Mouse (Mus musculus): ENCODE measurements around the gene Zfp872. TPM values are rescaled to one million over a fixed set of nuclear protein-coding genes. Genes with fewer than 3 reads are reported as not detected.
"Not testable (repeated sequence)": the region's sequence is repeated elsewhere in the genome, so short reads cannot be mapped to it uniquely, and the experiment has no call there.

Zfp872 gene
- polyA plus RNA-seq, 1 experiment = not detected

- Histone ChIP-seq H3K4me1 (ENCODE audit: control insufficient read depth, insufficient read depth, low read length) (peaks cover 5% of the 10 kb centered on the region), H3K27me3 (replicated peaks; ENCODE audit: control insufficient read depth, insufficient read depth, low read length) (no peaks in the 10 kb centered on the region), H3K27ac (ENCODE audit: insufficient read depth, low read depth, low read length) (peak within 1 kb of the TSS; percentile 81), H3K4me3 (ENCODE audit: insufficient read depth, low read depth, low read length) (peak within 1 kb of the TSS; percentile 75), H3K36me3 (ENCODE audit: control insufficient read depth, insufficient read depth, low read length) (no peaks in the 10 kb centered on the region)
- WGBS = under 1% methylated on average over 35 of the region's 35 CpGs
- peak; percentile 100 for DNase-seq
- TF ChIP-seq CTCF (conservative IDR thresholded peaks at IDR 0.05; ENCODE audit: insufficient read depth, insufficient read length, low read depth, low read length) (peak; percentile 74), POLR2A (IDR thresholded peaks at IDR 0.05; ENCODE audit: low read depth, low read length) (peak; percentile 90)
Measured at GRCm38 (mm10) chr9:22225581-22226388, 37.9 kb downstream of the Zfp872 start, which contains the start of gene Zfp809. Zfp809 (plus strand) TSS chr9:22225714.

GRCm38 (mm10) chr9:22226389-22226673, 38.4 kb downstream of the Zfp872 start:
- not testable (repeated sequence) for DNase-seq; H3K27me3 ChIP-seq (replicated peaks; ENCODE audit: control insufficient read depth, insufficient read depth, low read length); H3K4me1 ChIP-seq (ENCODE audit: control insufficient read depth, insufficient read depth, low read length); H3K36me3 ChIP-seq (ENCODE audit: control insufficient read depth, insufficient read depth, low read length)
- Histone ChIP-seq H3K27ac (ENCODE audit: insufficient read depth, low read depth, low read length) (peak overlapping the region; percentile 81; the same call in 1 of the 2 replicates), H3K4me3 (ENCODE audit: insufficient read depth, low read depth, low read length) (peak overlapping the region; percentile 75)
- WGBS = 61% methylated on average over 7 of the region's 7 CpGs

GRCm38 (mm10) chr9:22226846-22227245, 39.0 kb downstream of the Zfp872 start:
- TF ChIP-seq CTCF (conservative IDR thresholded peaks at IDR 0.05; ENCODE audit: insufficient read depth, insufficient read length, low read depth, low read length) = no peak
- no peak for TF ChIP-seq POLR2A (IDR thresholded peaks at IDR 0.05; ENCODE audit: low read depth, low read length)
- 56% methylated on average over 15 of the region's 15 CpGs for WGBS
- Histone ChIP-seq H3K27me3 (replicated peaks; ENCODE audit: control insufficient read depth, insufficient read depth, low read length) (no peaks in the 10 kb centered on the region), H3K27ac (ENCODE audit: insufficient read depth, low read depth, low read length) (peak overlapping the region; percentile 70), H3K4me3 (ENCODE audit: insufficient read depth, low read depth, low read length) (peak overlapping the region; percentile 26; the same call in 1 of the 2 replicates), H3K36me3 (ENCODE audit: control insufficient read depth, insufficient read depth, low read length) (no peaks in the 10 kb centered on the region), H3K4me1 (ENCODE audit: control insufficient read depth, insufficient read depth, low read length) (peaks cover 4% of the 10 kb centered on the region)
- peak; percentile 72 for DNase-seq

- peaks cover 2% of the 10 kb centered on the region; the same call in 1 of the 2 replicates for H3K4me1 ChIP-seq (ENCODE audit: control insufficient read depth, insufficient read depth, low read length)
- no peak overlapping the region for H3K4me3 ChIP-seq (ENCODE audit: insufficient read depth, low read depth, low read length)
- H3K27me3 ChIP-seq (replicated peaks; ENCODE audit: control insufficient read depth, insufficient read depth, low read length) = no peaks in the 10 kb centered on the region
- DNase-seq = no peak
- TF ChIP-seq CTCF (conservative IDR thresholded peaks at IDR 0.05; ENCODE audit: insufficient read depth, insufficient read length, low read depth, low read length) = no peak
- TF ChIP-seq POLR2A (IDR thresholded peaks at IDR 0.05; ENCODE audit: low read depth, low read length) = no peak
- H3K27ac ChIP-seq (ENCODE audit: insufficient read depth, low read depth, low read length) = no peak overlapping the region
- no peaks in the 10 kb centered on the region for H3K36me3 ChIP-seq (ENCODE audit: control insufficient read depth, insufficient read depth, low read length)
- WGBS = 75% methylated on average over 7 of the region's 7 CpGs
Measured at GRCm38 (mm10) chr9:22229386-22230026, 41.6 kb downstream of the Zfp872 start.

- no peaks in the 10 kb centered on the region for H3K27me3 ChIP-seq (replicated peaks; ENCODE audit: control insufficient read depth, insufficient read depth, low read length)
- DNase-seq = no peak
- 89% methylated on average over 3 of the region's 3 CpGs for WGBS
- H3K4me1 ChIP-seq (ENCODE audit: control insufficient read depth, insufficient read depth, low read length) = peaks cover 2% of the 10 kb centered on the region; the same call in 1 of the 2 replicates
- no peaks in the 10 kb centered on the region for H3K36me3 ChIP-seq (ENCODE audit: control insufficient read depth, insufficient read depth, low read length)
- TF ChIP-seq CTCF (conservative IDR thresholded peaks at IDR 0.05; ENCODE audit: insufficient read depth, insufficient read length, low read depth, low read length) = no peak
- no peak for TF ChIP-seq POLR2A (IDR thresholded peaks at IDR 0.05; ENCODE audit: low read depth, low read length)
- no peak overlapping the region for H3K27ac ChIP-seq (ENCODE audit: insufficient read depth, low read depth, low read length)
- H3K4me3 ChIP-seq (ENCODE audit: insufficient read depth, low read depth, low read length) = no peak overlapping the region
Measured at GRCm38 (mm10) chr9:22230061-22230460, 42.2 kb downstream of the Zfp872 start.

GRCm38 (mm10) chr9:22230556-22230955, 42.7 kb downstream of the Zfp872 start:
- Histone ChIP-seq H3K4me1 (ENCODE audit: control insufficient read depth, insufficient read depth, low read length) (peaks cover 2% of the 10 kb centered on the region; the same call in 1 of the 2 replicates), H3K4me3 (ENCODE audit: insufficient read depth, low read depth, low read length) (no peak overlapping the region), H3K27ac (ENCODE audit: insufficient read depth, low read depth, low read length) (no peak overlapping the region), H3K27me3 (replicated peaks; ENCODE audit: control insufficient read depth, insufficient read depth, low read length) (no peaks in the 10 kb centered on the region), H3K36me3 (ENCODE audit: control insufficient read depth, insufficient read depth, low read length) (no peaks in the 10 kb centered on the region)
- DNase-seq = no peak
- TF ChIP-seq POLR2A (IDR thresholded peaks at IDR 0.05; ENCODE audit: low read depth, low read length) (no peak), CTCF (conservative IDR thresholded peaks at IDR 0.05; ENCODE audit: insufficient read depth, insufficient read length, low read depth, low read length) (no peak)

GRCm38 (mm10) chr9:22240001-22240400, 52.1 kb downstream of the Zfp872 start:
- TF ChIP-seq CTCF (conservative IDR thresholded peaks at IDR 0.05; ENCODE audit: insufficient read depth, insufficient read length, low read depth, low read length) = no peak
- no peak for TF ChIP-seq POLR2A (IDR thresholded peaks at IDR 0.05; ENCODE audit: low read depth, low read length)
- WGBS = 97% methylated on average over 4 of the region's 4 CpGs
- no peak overlapping the region for H3K4me3 ChIP-seq (ENCODE audit: insufficient read depth, low read depth, low read length)
- H3K4me1 ChIP-seq (ENCODE audit: control insufficient read depth, insufficient read depth, low read length) = no peaks in the 10 kb centered on the region
- H3K27me3 ChIP-seq (replicated peaks; ENCODE audit: control insufficient read depth, insufficient read depth, low read length) = no peaks in the 10 kb centered on the region
- DNase-seq = no peak
- H3K27ac ChIP-seq (ENCODE audit: insufficient read depth, low read depth, low read length) = no peak overlapping the region
- peaks cover 45% of the 10 kb centered on the region for H3K36me3 ChIP-seq (ENCODE audit: control insufficient read depth, insufficient read depth, low read length)
